Mouse (Mus musculus): ENCODE data around the gene Chrne. TPM values are rescaled to one million over a fixed set of nuclear protein-coding genes. Genes with fewer than 3 reads are reported as not detected.

Chrne gene
- 0.98 and 1.9 TPM in 2 replicates for polyA plus RNA-seq (2012; ENCODE audit: low replicate concordance)

GRCm38 (mm10) chr11:70619101-70619500, at the start of gene Chrne:
TSS of gene Chrne (minus strand) at chr11:70619216.

GRCm38 (mm10) chr11:70656964-70657363, 37.9 kb upstream of the Chrne start, which contains the start of gene Eno3:
TSS of gene Eno3 (plus strand) at chr11:70657202.

GRCm38 (mm10) chr11:70654198-70654922, 35.3 kb upstream of the Chrne start, which contains the start of gene Pfn1:
TSS of gene Pfn1 (minus strand) at chr11:70654644.

GRCm38 (mm10) chr11:70646691-70647650, 28.0 kb upstream of the Chrne start, which contains the start of the genes Rnf167 and Slc25a11:
TSS of gene Rnf167 (plus strand) at chr11:70647235.
TSS of gene Slc25a11 (minus strand) at chr11:70647479.

DNA sequence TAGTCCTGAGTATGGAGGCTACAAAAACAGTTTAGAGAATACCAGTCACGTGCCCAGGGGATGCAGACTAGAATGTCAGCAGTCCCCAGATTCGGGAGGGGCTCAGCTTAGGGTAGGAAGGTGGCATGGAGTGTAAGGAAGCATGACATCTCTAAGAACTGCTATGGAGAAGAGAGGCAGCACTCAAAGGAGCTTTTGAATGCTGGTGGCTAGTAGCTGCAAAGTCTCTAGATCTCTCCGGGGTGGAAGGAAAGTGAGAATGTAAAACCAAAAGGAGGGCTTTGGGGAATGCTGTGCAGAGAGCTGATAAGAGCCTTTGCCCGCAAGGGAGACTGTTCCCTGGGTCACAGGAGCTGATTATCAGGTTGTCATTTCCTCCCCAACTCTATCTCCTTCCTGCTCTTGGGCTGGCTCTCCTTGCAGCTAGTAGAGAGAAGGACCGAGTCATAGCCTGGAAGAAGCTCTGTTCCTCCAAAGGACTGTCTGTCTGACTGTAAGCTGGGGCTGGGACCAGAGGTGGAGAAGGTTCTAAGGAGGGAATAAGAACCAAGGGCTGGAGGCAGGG, 19.8 kb upstream of the Chrne start, which contains the start of gene Gp1ba:
TSS of gene Gp1ba (plus strand) at position 409 of the 565 bp plus-strand sequence.

DNA sequence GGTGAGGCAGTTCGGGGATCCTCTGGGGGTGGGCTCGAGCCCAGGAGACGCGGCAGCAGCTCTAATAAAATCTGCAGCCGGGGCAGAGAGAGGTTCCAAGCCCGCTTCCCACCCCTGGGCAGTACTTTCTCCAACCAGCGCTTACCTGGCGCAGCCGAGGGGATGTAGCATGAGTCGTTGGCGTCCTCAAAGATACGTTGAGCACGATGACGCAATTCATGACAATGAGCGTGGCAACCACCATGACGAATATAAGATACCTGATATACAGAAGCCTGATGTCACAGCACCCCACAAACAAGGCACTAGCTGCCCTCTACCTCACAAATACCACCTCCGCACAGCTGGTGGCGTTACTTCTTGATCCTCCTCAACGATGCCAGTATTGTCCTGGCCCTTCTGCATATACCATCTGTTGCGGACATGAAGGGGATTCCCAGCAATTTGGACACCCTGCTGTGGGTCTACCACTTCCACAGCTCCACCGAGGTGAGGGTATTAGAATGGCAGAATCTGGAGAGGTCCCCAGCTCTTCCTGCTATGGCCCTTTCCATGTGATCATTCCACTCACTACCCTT, 3.4 kb downstream of the Chrne start, which contains the start of gene 4930544D05Rik:
TSS of gene 4930544D05Rik (plus strand) at position 333 of the 578 bp plus-strand sequence.

Other genes starting within 250 kb of the Chrne start
- 34.5 and 61.0 TPM in 2 replicates for gene Pelp1, start 209.2 kb downstream of the Chrne start, polyA plus RNA-seq (2012; ENCODE audit: low replicate concordance)
- 412 and 439 TPM in 2 replicates for gene Arrb2, start 186.6 kb downstream of the Chrne start, polyA plus RNA-seq (2012; ENCODE audit: low replicate concordance)
- gene Med11, start 167.3 kb downstream of the Chrne start, polyA plus RNA-seq (2012; ENCODE audit: low replicate concordance) = 13.9 and 47.2 TPM in 2 replicates
- 2.2 and 3.7 TPM in 2 replicates for gene Zmynd15, start 159.8 kb downstream of the Chrne start, polyA plus RNA-seq (2012; ENCODE audit: low replicate concordance)
- gene Cxcl16, start 159.2 kb downstream of the Chrne start, polyA plus RNA-seq (2012; ENCODE audit: low replicate concordance) = 5.5 and 6.1 TPM in 2 replicates
- 0.40 and 1.2 TPM in 2 replicates for gene Tm4sf5, start 114.0 kb downstream of the Chrne start, polyA plus RNA-seq (2012; ENCODE audit: low replicate concordance)
- gene Vmo1, start 104.6 kb downstream of the Chrne start, polyA plus RNA-seq (2012; ENCODE audit: low replicate concordance) = not detected in 2 replicates
- gene Gltpd2, start 100.0 kb downstream of the Chrne start, polyA plus RNA-seq (2012; ENCODE audit: low replicate concordance) = not detected in 2 replicates
- gene Psmb6, start 93.8 kb downstream of the Chrne start, polyA plus RNA-seq (2012; ENCODE audit: low replicate concordance) = 57.2 and 129 TPM in 2 replicates
- not detected in 2 replicates for gene Gm40193, start 86.3 kb downstream of the Chrne start, polyA plus RNA-seq (2012; ENCODE audit: low replicate concordance)
- gene Pld2, start 79.2 kb downstream of the Chrne start, polyA plus RNA-seq (2012; ENCODE audit: low replicate concordance) = 2.8 and 4.8 TPM in 2 replicates
- 149 and 293 TPM in 2 replicates for gene Mink1, start 56.3 kb downstream of the Chrne start, polyA plus RNA-seq (2012; ENCODE audit: low replicate concordance)
- gene 4930544D05Rik, start 3.4 kb downstream of the Chrne start, polyA plus RNA-seq (2012; ENCODE audit: low replicate concordance) = not detected in 2 replicates
- 0.47 and 1.1 TPM in 2 replicates for gene Gp1ba, start 19.9 kb upstream of the Chrne start, polyA plus RNA-seq (2012; ENCODE audit: low replicate concordance)
- 97.5 and 293 TPM in 2 replicates for gene Rnf167, start 28.0 kb upstream of the Chrne start, polyA plus RNA-seq (2012; ENCODE audit: low replicate concordance)
- 60.4 and 82.0 TPM in 2 replicates for gene Slc25a11, start 28.3 kb upstream of the Chrne start, polyA plus RNA-seq (2012; ENCODE audit: low replicate concordance)
- gene Pfn1, start 35.4 kb upstream of the Chrne start, polyA plus RNA-seq (2012; ENCODE audit: low replicate concordance) = 4,148 and 9,034 TPM in 2 replicates
- gene Eno3, start 38.0 kb upstream of the Chrne start, polyA plus RNA-seq (2012; ENCODE audit: low replicate concordance) = 15.7 and 25.1 TPM in 2 replicates
- 87.8 and 103 TPM in 2 replicates for gene Spag7, start 50.2 kb upstream of the Chrne start, polyA plus RNA-seq (2012; ENCODE audit: low replicate concordance)
- 59.8 and 107 TPM in 2 replicates for gene Camta2, start 68.9 kb upstream of the Chrne start, polyA plus RNA-seq (2012; ENCODE audit: low replicate concordance)
- 0.36 and 0.41 TPM in 2 replicates for gene Inca1, start 80.9 kb upstream of the Chrne start, polyA plus RNA-seq (2012; ENCODE audit: low replicate concordance)
- gene Kif1c, start 81.3 kb upstream of the Chrne start, polyA plus RNA-seq (2012; ENCODE audit: low replicate concordance) = 37.7 and 84.2 TPM in 2 replicates
- gene Zfp3, start 145.0 kb upstream of the Chrne start, polyA plus RNA-seq (2012; ENCODE audit: low replicate concordance) = 3.1 and 3.2 TPM in 2 replicates
- gene Scimp, start 193.4 kb upstream of the Chrne start, polyA plus RNA-seq (2012; ENCODE audit: low replicate concordance) = 4.7 and 5.1 TPM in 2 replicates
- 15.9 and 45.8 TPM in 2 replicates for gene Rabep1, start 225.6 kb upstream of the Chrne start, polyA plus RNA-seq (2012; ENCODE audit: low replicate concordance)